Mouse (Mus musculus): ENCODE measurements around the gene Tfpi. TPM values are rescaled to one million over a fixed set of nuclear protein-coding genes. Genes with fewer than 3 reads are reported as not detected.
A peak's percentile ranks its signal among the peaks of the same experiment; 100 is the strongest.

Gene Tfpi
- polyA plus RNA-seq, 1 experiment from 2014 or later = 23.0 TPM

DNA sequence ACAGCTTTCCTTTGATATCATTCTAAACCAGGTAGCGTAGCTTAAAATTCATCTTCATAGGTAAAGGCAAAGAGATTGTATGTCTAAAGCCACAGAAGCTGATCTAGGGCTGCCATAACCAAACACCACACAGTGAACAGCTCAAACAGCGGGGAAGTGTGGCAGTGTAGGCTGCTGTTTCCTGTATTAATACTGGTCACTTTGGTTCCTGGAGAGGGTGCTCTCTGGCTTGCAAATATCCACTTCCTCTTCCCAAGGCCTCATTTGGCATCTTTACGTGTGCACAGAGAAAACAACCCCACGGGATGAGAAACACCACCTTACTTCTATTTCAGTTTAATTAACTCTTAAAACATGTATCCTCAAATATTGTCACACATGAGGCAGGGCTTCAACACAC, 9.2 kb downstream of the Tfpi start:
- no peaks in the 10 kb centered on the region for H3K36me3 ChIP-seq
- H3K9me3 ChIP-seq = 0 out of 2 replicates have a peak, but pooled peaks cover 4% of the 10 kb centered on the region
- H3K27ac ChIP-seq = no peak overlapping the region
- no peaks in the 10 kb centered on the region for H3K27me3 ChIP-seq (replicated peaks)
- H3K4me1 ChIP-seq = no peaks in the 10 kb centered on the region
- 85% methylated on average over 4 of the region's 4 CpGs for WGBS
- H3K9ac ChIP-seq = no peak overlapping the region
- H3K4me3 ChIP-seq = no peak overlapping the region
- no peak for ATAC-seq (ENCODE audit: low FRiP score, low read depth)
- no peak overlapping the region for H3K4me2 ChIP-seq (replicated peaks)

DNA sequence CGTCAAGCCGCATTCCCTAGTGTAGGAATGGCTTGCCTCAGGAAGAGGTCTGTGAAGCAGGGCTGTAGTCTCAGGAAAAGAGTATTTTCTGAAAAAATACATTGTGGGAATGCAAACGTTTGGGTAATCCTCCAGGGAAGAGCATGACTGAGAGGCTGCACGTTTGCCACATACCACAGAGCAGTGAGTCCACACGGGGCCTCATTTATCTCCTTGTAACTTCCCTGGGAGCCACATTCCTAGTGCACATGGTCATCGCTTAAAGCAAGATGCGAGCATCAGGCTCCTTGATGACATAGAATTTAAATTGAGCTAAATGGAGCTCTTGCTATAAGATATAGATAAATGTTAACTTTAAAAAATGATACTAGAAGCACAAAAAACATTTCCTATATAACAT, 11.6 kb downstream of the Tfpi start:
- no peak for ATAC-seq (ENCODE audit: low FRiP score, low read depth)

DNA sequence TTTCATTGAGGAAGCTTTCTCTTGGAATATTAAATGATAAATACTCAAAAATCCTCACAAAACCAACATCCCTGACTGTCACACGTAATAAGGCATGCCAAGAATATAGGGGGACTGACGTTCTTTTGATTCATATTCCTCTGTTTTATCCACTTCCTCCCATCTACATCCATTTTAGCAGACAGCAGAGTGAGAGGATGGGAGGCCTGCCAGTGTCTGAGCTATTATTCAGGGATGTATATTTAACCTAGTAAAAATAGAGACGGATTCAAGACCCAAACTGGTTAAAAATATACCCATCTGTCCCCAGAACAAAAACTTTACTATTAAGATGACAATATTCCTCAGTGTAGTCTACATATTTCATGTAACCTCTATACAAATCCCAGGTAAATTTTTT, 14.2 kb downstream of the Tfpi start:
- Histone ChIP-seq H3K36me3 (no peaks in the 10 kb centered on the region), H3K27me3 (replicated peaks) (no peaks in the 10 kb centered on the region), H3K4me2 (replicated peaks) (no peak overlapping the region), H3K9me3 (no peaks in the 10 kb centered on the region), H3K9ac (no peak overlapping the region), H3K27ac (no peak overlapping the region), H3K4me1 (no peaks in the 10 kb centered on the region), H3K4me3 (no peak overlapping the region)
- 88% methylated on average over 3 of the region's 3 CpGs for WGBS
- ATAC-seq (ENCODE audit: low FRiP score, low read depth) = no peak

More for the DNA sequence above, 11.6 kb downstream of the Tfpi start:
- Histone ChIP-seq H3K9me3 (0 out of 2 replicates have a peak, but pooled peaks cover 4% of the 10 kb centered on the region), H3K4me2 (replicated peaks) (no peak overlapping the region), H3K27ac (no peak overlapping the region), H3K4me3 (no peak overlapping the region), H3K9ac (no peak overlapping the region), H3K36me3 (no peaks in the 10 kb centered on the region), H3K27me3 (replicated peaks) (no peaks in the 10 kb centered on the region), H3K4me1 (no peaks in the 10 kb centered on the region)
- 48% methylated on average over 7 of the region's 7 CpGs for WGBS

DNA sequence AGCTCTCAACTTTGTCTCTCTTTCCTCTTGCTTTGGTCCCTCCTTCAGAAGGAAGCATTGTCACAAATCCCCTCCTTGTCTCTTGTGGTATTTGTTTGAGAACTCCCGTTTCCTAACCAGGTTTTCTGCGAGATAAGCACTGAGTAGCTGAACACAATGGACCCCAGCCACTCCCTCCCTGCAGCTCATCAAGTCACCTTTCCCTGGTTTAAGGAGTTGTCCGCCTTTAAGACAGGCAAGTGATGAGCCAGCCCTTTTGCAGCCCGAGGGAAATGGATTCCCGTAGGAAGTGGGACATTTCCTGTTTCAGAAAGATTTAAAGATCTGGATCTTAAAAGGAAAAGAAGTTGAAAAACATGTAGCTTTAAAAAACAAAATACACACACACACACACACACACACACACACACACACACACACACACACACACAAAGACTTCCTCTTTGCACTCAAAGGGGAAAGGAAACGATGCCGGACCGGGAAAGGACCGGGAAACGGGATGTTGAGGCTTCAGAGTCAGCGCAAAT, 16.9 kb downstream of the Tfpi start:
- Histone ChIP-seq H3K27me3 (replicated peaks) (no peaks in the 10 kb centered on the region), H3K27ac (no peak overlapping the region), H3K4me1 (no peaks in the 10 kb centered on the region), H3K4me3 (no peak overlapping the region), H3K9me3 (no peaks in the 10 kb centered on the region), H3K9ac (no peak overlapping the region), H3K4me2 (replicated peaks) (no peak overlapping the region), H3K36me3 (no peaks in the 10 kb centered on the region)
- no peak for ATAC-seq (ENCODE audit: low FRiP score, low read depth)
- WGBS = 80% methylated on average over 11 of the region's 11 CpGs

DNA sequence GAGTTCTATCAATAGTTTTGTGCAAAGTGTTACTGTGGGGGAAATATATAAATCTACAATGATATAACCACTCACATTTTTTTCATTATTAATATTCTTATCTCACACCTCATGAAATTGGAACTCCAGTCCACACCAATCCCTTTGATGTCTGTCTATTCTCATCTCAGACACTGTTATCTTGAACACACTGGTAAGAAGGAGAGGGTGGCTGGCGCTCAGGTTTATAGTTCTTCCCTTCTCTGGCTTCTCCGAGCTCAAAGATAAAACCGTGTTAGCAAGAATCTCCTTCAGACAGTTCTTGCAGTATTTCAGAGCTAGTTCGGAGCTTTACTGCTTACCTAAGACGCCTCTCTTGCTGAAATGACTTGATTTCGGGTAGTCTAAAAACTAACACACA, 19.4 kb downstream of the Tfpi start:
- no peaks in the 10 kb centered on the region for H3K36me3 ChIP-seq
- no peak for ATAC-seq (ENCODE audit: low FRiP score, low read depth)
- WGBS = 84% methylated on average over 6 of the region's 6 CpGs

GRCm38 (mm10) chr2:84455236-84455799, 21.3 kb downstream of the Tfpi start:
- Histone ChIP-seq H3K9me3 (no peaks in the 10 kb centered on the region), H3K27ac (no peak overlapping the region), H3K4me3 (no peak overlapping the region), H3K9ac (0 out of 2 replicates have a peak overlapping the region, but pooled peaks have one; percentile 13), H3K27me3 (replicated peaks) (no peaks in the 10 kb centered on the region), H3K36me3 (no peaks in the 10 kb centered on the region), H3K4me1 (no peaks in the 10 kb centered on the region), H3K4me2 (replicated peaks) (peak overlapping the region; percentile 31)
- WGBS = 14% methylated on average over 5 of the region's 5 CpGs
- peak; percentile 72 for ATAC-seq (ENCODE audit: low FRiP score, low read depth)

More for the DNA sequence above, 19.4 kb downstream of the Tfpi start:
- no peak overlapping the region for H3K4me3 ChIP-seq
- no peak overlapping the region for H3K27ac ChIP-seq
- H3K9ac ChIP-seq = no peak overlapping the region
- H3K4me2 ChIP-seq (replicated peaks) = no peak overlapping the region
- H3K4me1 ChIP-seq = no peaks in the 10 kb centered on the region
- no peaks in the 10 kb centered on the region for H3K9me3 ChIP-seq
- H3K27me3 ChIP-seq (replicated peaks) = no peaks in the 10 kb centered on the region

- ATAC-seq (ENCODE audit: low FRiP score, low read depth) = peak; percentile 51; the same call in 1 of the 2 replicates
- H3K27me3 ChIP-seq (replicated peaks) = no peaks in the 10 kb centered on the region
- no peaks in the 10 kb centered on the region for H3K36me3 ChIP-seq
- 66% methylated on average over 10 of the region's 10 CpGs for WGBS
- no peaks in the 10 kb centered on the region for H3K9me3 ChIP-seq
- H3K9ac ChIP-seq = 0 out of 2 replicates have a peak overlapping the region, but pooled peaks have one; percentile 13
- H3K4me2 ChIP-seq (replicated peaks) = peak overlapping the region; percentile 31
- no peak overlapping the region for H3K4me3 ChIP-seq
- H3K4me1 ChIP-seq = no peaks in the 10 kb centered on the region
- H3K27ac ChIP-seq = no peak overlapping the region
These were observed 21.9 kb downstream of the Tfpi start for GRCm38 (mm10) chr2:84454551-84455235.

DNA sequence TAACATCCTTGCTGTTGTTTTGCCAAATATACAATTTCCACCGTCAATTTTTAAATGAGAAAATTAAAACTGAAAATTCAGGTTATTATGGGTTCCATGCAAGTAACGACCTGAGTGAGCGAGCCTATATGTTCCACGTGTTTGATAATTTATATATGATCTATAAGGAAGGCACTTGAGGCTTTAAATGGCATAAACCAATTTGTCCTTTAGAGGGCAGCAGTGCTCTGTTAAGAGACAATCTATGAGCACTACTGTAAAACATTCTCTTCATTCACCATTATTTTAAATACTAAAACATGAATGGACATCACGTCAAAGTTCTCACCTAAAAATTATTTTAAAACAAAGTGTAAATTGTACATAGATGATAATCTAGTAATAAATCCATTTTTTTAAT, 22.5 kb downstream of the Tfpi start:
- Histone ChIP-seq H3K4me2 (replicated peaks) (no peak overlapping the region), H3K9me3 (no peaks in the 10 kb centered on the region), H3K9ac (no peak overlapping the region), H3K4me3 (no peak overlapping the region), H3K4me1 (no peaks in the 10 kb centered on the region), H3K27ac (no peak overlapping the region), H3K27me3 (replicated peaks) (no peaks in the 10 kb centered on the region), H3K36me3 (no peaks in the 10 kb centered on the region)
- 14% methylated on average over 5 of the region's 5 CpGs for WGBS
- no peak for ATAC-seq (ENCODE audit: low FRiP score, low read depth)

DNA sequence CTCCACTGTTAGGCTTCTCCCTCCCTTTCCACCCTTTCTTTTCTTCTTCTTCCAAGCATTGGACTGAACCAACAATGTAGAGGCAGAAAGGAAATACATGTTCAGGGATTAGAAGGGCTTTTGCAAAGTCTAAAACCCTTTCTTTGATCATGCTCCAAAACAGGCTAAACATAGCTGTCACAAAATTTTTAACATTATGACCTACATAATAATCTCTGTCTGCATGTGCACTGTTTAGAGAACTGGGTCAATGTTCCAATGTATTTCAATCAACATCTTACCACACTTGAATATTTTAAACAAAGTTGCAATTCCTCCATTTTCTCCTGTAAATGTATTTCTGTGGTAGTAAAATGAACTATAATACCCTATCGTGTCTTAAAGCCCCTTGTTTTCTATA, 31.1 kb downstream of the Tfpi start:
- Histone ChIP-seq H3K9ac (no peak overlapping the region), H3K4me3 (no peak overlapping the region), H3K9me3 (no peaks in the 10 kb centered on the region), H3K36me3 (no peaks in the 10 kb centered on the region), H3K4me1 (no peaks in the 10 kb centered on the region), H3K4me2 (replicated peaks) (no peak overlapping the region), H3K27ac (no peak overlapping the region), H3K27me3 (replicated peaks) (no peaks in the 10 kb centered on the region)
- 93% methylated on average over 1 of the region's 1 CpGs for WGBS
- no peak for ATAC-seq (ENCODE audit: low FRiP score, low read depth)

DNA sequence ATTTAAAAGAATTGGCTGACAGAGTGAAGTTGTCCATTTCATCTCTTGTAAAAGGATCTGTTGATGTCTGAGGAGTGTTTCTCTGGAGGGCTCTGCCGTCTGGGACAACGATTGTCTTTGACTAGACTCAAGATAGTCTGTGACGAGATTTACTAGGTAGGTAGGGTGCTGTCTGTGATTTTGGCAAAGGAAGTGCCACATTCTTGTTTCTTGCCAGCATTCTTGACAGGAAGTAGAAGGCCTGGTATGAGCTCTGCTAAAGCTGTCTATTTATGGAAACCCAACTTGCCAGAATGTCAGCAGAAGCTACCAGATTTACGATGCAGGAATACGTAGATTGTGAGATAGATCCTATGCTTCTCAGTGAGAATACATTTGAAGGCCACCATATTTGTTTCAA, 34.6 kb downstream of the Tfpi start:
- no peak overlapping the region for H3K4me3 ChIP-seq
- 90% methylated on average over 5 of the region's 5 CpGs for WGBS

GRCm38 (mm10) chr2:84429724-84430123, 46.9 kb downstream of the Tfpi start:
- H3K9me3 ChIP-seq = no peaks in the 10 kb centered on the region
- H3K4me3 ChIP-seq = no peak overlapping the region
- H3K9ac ChIP-seq = no peak overlapping the region
- no peak overlapping the region for H3K27ac ChIP-seq
- peak; percentile 67 for ATAC-seq (ENCODE audit: low FRiP score, low read depth)
- no peaks in the 10 kb centered on the region for H3K4me1 ChIP-seq
- no peak overlapping the region for H3K4me2 ChIP-seq (replicated peaks)
- no peaks in the 10 kb centered on the region for H3K27me3 ChIP-seq (replicated peaks)
- WGBS = 55% methylated on average over 11 of the region's 11 CpGs
- H3K36me3 ChIP-seq = no peaks in the 10 kb centered on the region

More for the DNA sequence above, 34.6 kb downstream of the Tfpi start:
- Histone ChIP-seq H3K9ac (no peak overlapping the region), H3K27me3 (replicated peaks) (no peaks in the 10 kb centered on the region), H3K4me1 (no peaks in the 10 kb centered on the region), H3K4me2 (replicated peaks) (no peak overlapping the region), H3K36me3 (no peaks in the 10 kb centered on the region), H3K9me3 (no peaks in the 10 kb centered on the region), H3K27ac (no peak overlapping the region)
- ATAC-seq (ENCODE audit: low FRiP score, low read depth) = no peak

GRCm38 (mm10) chr2:84428836-84429235, 47.7 kb downstream of the Tfpi start:
- no peaks in the 10 kb centered on the region for H3K36me3 ChIP-seq
- WGBS = 59% methylated on average over 3 of the region's 3 CpGs
- no peak overlapping the region for H3K27ac ChIP-seq
- H3K4me1 ChIP-seq = no peaks in the 10 kb centered on the region
- no peak overlapping the region for H3K9ac ChIP-seq
- ATAC-seq (ENCODE audit: low FRiP score, low read depth) = no peak
- no peaks in the 10 kb centered on the region for H3K27me3 ChIP-seq (replicated peaks)
- no peak overlapping the region for H3K4me2 ChIP-seq (replicated peaks)
- H3K9me3 ChIP-seq = no peaks in the 10 kb centered on the region
- no peak overlapping the region for H3K4me3 ChIP-seq
